Mouse (Mus musculus) lung, postnatal 0 days (tissue): ENCODE measurements around the gene Ephx4. TPM values are rescaled to one million over a fixed set of nuclear protein-coding genes. Genes with fewer than 3 reads are reported as not detected.

Experiments used
- ATAC-seq: fragments of 200-750 bp; cut with Nextera tagmentation; 2 replicates; pipeline ENCODE4 v1.8.0; 2017; ENCODE audit warnings: moderate library complexity
- DNase-seq: peaks from one replicate; pipeline ENCODE4 v3.0.0-alpha.2; 2016; ENCODE audit warnings: low spot score
- H3K27ac ChIP-seq: fragments of 300-500 bp; sonication (generic); 2 replicates; pipeline ENCODE4 v1.5.1; 2014; ENCODE audit warnings: antibody characterized with exemption, mild to moderate bottlenecking, low read length, mixed read lengths
- H3K27me3 ChIP-seq: fragments of 300-500 bp; sonication (generic); replicated peaks from 2 replicates; pipeline ENCODE4 v1.6.1; 2014; ENCODE audit warnings: low read length, mixed read lengths; ENCODE audit not compliant: insufficient read depth
- H3K36me3 ChIP-seq: fragments of 300-500 bp; sonication (generic); 2 replicates; pipeline ENCODE4 v1.6.1; 2014; ENCODE audit warnings: low read length, mixed read lengths; ENCODE audit not compliant: insufficient read depth
- H3K4me1 ChIP-seq: fragments of 300-500 bp; sonication (generic); 2 replicates; pipeline ENCODE4 v1.6.1; 2014; ENCODE audit warnings: antibody characterized with exemption, low read depth, low read length, mixed read lengths; ENCODE audit not compliant: insufficient read depth
- H3K4me2 ChIP-seq: fragments of 300-500 bp; sonication (generic); replicated peaks from 2 replicates; pipeline ENCODE4 v1.6.1; 2014; ENCODE audit warnings: low read depth, mild to moderate bottlenecking, low read length, moderate library complexity, mixed read lengths
- H3K4me3 ChIP-seq: fragments of 300-500 bp; sonication (generic); 2 replicates; pipeline ENCODE4 v1.5.1; 2014; ENCODE audit warnings: low read depth, low read length
- H3K9ac ChIP-seq: fragments of 300-500 bp; sonication (generic); replicated peaks from 2 replicates; pipeline ENCODE4 v1.6.1; 2014; ENCODE audit warnings: low read depth, mild to moderate bottlenecking
- H3K9me3 ChIP-seq: fragments of 300-500 bp; sonication (generic); 2 replicates; pipeline ENCODE4 v1.6.1; 2016; ENCODE audit warnings: low read length, mixed read lengths
- CTCF ChIP-seq: IDR thresholded peaks from 2 replicates; pipeline ENCODE4 v1.5.1; 2016; ENCODE audit warnings: antibody characterized with exemption, mild to moderate bottlenecking
- EP300 ChIP-seq: IDR thresholded peaks from 2 replicates; pipeline ENCODE4 v1.6.1; 2016; ENCODE audit warnings: antibody characterized with exemption, mild to moderate bottlenecking, control low read depth
- WGBS: fragments of 180-500 bp; shearing (Covaris S2); extraction: QIAGEN DNeasy Blood & Tissue Kit; methylation state at CpG from one replicate; pipeline ENCODE4 v1.1.7; 2014; 5-methylcytosine and 5-hydroxymethylcytosine counted together
- polyA plus RNA-seq: library from polyadenylated mRNA; unstranded; fragments of >200 nt; fragmentation: Nextera tagmentation; extraction: Ambion mirVana; gene quantifications from 2 replicates; pipeline ENCODE4 v1.2.1, GENCODE M21; 2015

The Ephx4 gene
- polyA plus RNA-seq, result 1.2 and 1.6 TPM in 2 replicates

DNA sequence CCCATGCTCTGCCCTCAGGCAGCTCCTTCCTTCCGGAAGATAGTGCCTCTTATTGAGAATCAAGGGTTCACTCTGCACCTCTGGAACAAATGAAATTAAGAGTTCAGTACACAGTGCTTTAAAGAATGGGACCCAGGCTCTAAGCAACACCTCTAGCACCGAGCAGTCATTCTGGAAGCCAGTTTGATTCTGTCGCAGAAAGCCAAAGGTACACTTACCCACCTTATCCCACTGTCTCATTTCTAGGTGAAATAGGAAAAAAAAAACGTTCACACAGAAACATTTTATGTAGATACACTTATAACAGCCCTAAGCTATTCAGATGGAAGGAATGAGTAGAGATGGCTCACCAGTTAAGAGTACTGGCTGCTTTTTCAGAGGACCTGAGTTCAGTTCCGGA, at the start of gene Ephx4:
TSS of gene Ephx4 (plus strand) at position 301 of the 400 bp plus-strand sequence.
- Histone ChIP-seq H3K4me3 (peak within 1 kb of the TSS; percentile 47), H3K9me3 (no peaks in the 10 kb centered on the region), H3K9ac (0 out of 2 replicates have a peak within 1 kb of the TSS, but pooled peaks have one; percentile 8), H3K27ac (no peak within 1 kb of the TSS), H3K4me2 (peak within 1 kb of the TSS; percentile 84), H3K27me3 (0 out of 2 replicates have a peak, but pooled peaks cover 9% of the 10 kb centered on the region), H3K36me3 (no peaks in the 10 kb centered on the region), H3K4me1 (no peaks in the 10 kb centered on the region; the same call in 1 of the 2 replicates)
- ATAC-seq (no peak), DNase-seq (no peak)
- TF ChIP-seq CTCF (no peak), EP300 (no peak)
- WGBS, result 13% methylated on average over 5 of the region's 5 CpGs

DNA sequence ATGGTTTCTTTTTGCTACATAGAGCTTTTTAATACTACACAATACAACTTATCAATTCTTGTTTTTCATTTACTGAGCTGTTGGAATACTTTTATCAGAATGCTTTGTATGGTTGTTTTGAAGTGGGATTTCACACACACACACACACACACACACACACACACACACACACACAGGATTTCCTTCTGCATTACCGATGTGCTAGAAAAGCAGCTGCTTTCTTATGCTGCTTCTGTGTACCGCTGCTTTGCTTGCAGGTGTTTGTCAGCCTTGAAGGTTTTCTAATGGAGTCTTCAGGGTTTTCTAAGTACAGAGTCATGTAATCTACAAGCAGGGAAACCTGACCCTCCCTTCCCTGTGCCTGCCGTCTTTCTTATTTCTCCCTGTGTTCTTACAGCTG, 48.6 kb upstream of the Ephx4 start:
- Histone ChIP-seq H3K36me3 (no peaks in the 10 kb centered on the region), H3K27ac (no peak overlapping the region), H3K9ac (no peak overlapping the region), H3K27me3 (no peaks in the 10 kb centered on the region), H3K9me3 (no peaks in the 10 kb centered on the region), H3K4me3 (no peak overlapping the region), H3K4me1 (no peaks in the 10 kb centered on the region), H3K4me2 (no peak overlapping the region)
- WGBS, result 44% methylated on average over 3 of the region's 3 CpGs
- no peak for DNase-seq
- no peak for TF ChIP-seq EP300
- TF ChIP-seq CTCF, result no peak
- ATAC-seq, result no peak

DNA sequence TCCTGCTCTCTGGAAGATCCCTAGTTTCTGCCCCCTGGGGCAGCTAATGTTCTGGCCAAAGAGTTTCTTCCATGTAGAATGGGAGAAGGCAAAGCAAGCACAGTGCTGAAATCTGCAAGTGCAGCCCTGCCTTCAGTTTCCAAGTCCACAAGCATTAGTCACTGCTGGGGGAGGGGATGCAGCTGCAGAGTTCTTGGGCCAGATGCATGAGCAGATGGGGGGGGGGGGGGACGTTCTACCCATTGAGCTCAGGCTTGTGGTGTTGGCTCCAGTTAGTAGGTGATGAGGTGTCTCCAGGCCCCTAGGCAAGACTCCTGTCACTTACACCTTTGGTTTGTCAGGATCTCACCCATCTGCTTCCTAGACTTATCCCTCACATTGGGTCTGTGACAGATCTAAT, 46.7 kb upstream of the Ephx4 start:
- Histone ChIP-seq H3K9me3 (no peaks in the 10 kb centered on the region), H3K9ac (no peak overlapping the region), H3K27ac (no peak overlapping the region), H3K36me3 (no peaks in the 10 kb centered on the region), H3K4me1 (no peaks in the 10 kb centered on the region), H3K27me3 (no peaks in the 10 kb centered on the region), H3K4me2 (no peak overlapping the region), H3K4me3 (no peak overlapping the region)
- WGBS, result 43% methylated on average over 1 of the region's 1 CpGs
- ATAC-seq (peak; percentile 22), DNase-seq (peak; percentile 46)
- TF ChIP-seq CTCF, result no peak
- TF ChIP-seq EP300, result no peak

DNA sequence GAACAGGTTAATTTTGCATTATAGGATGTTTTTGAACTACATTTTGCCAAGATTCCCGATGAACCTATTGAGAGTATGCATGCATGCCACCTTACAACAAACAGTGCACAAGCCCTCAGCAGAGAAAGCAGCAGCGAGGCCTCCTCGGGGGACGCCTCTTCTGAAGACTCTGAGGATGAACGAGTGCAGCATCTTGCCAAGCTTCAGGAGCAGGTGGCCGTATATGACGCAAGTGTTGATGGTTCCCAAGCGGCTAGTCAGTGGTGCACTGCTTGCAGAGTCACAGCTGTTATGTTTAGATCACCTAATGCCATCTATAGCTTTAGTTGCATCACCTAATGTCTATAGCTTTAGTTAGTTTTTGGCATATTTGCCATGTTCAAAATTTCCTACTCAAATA, 44.8 kb upstream of the Ephx4 start:
- DNase-seq (no peak), ATAC-seq (no peak)
- Histone ChIP-seq H3K9ac (no peak overlapping the region), H3K27ac (no peak overlapping the region), H3K4me1 (no peaks in the 10 kb centered on the region), H3K36me3 (no peaks in the 10 kb centered on the region), H3K9me3 (no peaks in the 10 kb centered on the region), H3K4me2 (no peak overlapping the region), H3K4me3 (no peak overlapping the region), H3K27me3 (no peaks in the 10 kb centered on the region)
- no peak for TF ChIP-seq CTCF
- 82% methylated on average over 8 of the region's 8 CpGs for WGBS

DNA sequence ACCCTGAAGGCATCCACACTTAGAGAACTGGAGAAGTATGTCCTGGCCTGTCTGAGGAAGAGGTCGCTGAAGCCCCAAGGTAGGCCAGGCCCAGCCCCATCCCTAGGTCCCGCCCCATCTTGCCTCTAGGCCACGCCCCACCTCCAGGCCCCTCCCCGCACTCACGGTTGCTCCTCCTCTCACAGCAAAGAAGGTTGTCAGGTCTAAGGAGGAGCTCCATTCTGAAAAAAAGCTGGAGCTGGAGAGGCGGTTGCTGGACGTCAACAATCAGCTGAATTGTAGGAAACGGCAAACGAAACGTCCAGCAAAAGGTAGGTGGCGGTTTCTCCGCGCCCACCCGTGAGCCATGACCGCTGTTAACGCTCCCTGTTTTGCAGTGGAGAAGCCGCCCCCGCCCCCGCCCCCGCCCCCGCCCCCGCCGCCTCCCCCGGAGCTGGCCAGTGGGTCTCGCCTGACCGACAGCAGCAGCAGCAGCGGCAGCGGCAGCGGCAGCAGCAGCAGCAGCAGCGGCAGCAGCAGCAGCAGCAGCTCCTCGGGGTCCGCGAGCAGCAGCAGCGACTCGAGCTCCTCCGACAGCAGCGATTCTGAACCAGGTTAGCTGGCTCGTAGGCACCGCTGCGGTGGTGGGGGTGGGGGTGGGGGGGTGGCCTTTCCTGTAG, 43.0 kb upstream of the Ephx4 start:
- peak; percentile 98 for ATAC-seq
- no peaks in the 10 kb centered on the region for H3K27me3 ChIP-seq
- H3K9me3 ChIP-seq, result no peaks in the 10 kb centered on the region
- H3K4me2 ChIP-seq, result peak overlapping the region; percentile 62
- WGBS, result under 1% methylated on average over 27 of the region's 40 CpGs
- peak overlapping the region; percentile 68 for H3K27ac ChIP-seq
- peak overlapping the region; percentile 57 for H3K4me3 ChIP-seq
- peak overlapping the region; percentile 29 for H3K9ac ChIP-seq
- peak; percentile 95 for DNase-seq
- H3K36me3 ChIP-seq, result no peaks in the 10 kb centered on the region
- H3K4me1 ChIP-seq, result no peaks in the 10 kb centered on the region
- TF ChIP-seq CTCF, result no peak
- TF ChIP-seq EP300, result no peak

DNA sequence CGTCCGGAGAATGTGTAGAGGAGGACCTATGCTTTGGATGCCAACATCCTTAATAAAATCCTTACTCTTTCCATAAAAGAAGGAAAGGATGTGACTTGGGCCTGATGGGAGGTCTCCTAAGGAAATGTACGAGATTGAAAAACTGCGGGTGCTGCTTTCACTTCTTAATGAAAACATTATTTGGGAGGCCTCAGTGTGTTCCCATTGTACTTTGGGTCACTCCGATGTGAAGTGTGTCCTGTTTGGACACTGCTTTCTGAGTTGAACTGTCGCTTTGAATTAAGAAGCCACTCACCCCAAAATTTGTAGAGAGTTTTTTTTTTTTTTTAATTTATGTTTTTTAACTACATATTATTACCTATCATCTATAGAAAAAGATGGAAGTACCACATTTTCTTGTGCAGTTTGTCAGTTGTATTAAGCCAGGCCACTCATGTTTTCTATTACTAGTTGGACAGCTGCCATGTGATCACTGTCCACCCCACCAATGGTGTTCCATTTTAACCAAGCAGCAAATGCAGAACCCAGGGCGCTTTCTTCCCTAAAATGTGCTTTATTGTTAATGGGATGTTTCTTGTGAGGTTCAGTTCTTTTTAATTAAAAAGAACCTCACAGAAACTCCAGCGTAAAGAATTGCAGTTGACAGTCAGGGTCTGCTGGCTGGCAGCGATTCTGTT, 42.3 kb upstream of the Ephx4 start:
- no peaks in the 10 kb centered on the region for H3K4me1 ChIP-seq
- H3K9ac ChIP-seq, result peak overlapping the region; percentile 29
- H3K4me3 ChIP-seq, result peak overlapping the region; percentile 57
- no peak for ATAC-seq
- peak; percentile 34 for DNase-seq
- WGBS, result 26% methylated on average over 9 of the region's 9 CpGs
- TF ChIP-seq EP300, result no peak
- TF ChIP-seq CTCF, result no peak
- H3K27ac ChIP-seq, result no peak overlapping the region
- no peaks in the 10 kb centered on the region for H3K36me3 ChIP-seq
- H3K4me2 ChIP-seq, result peak overlapping the region; percentile 62
- H3K9me3 ChIP-seq, result no peaks in the 10 kb centered on the region
- no peaks in the 10 kb centered on the region for H3K27me3 ChIP-seq
